Mouse (Mus musculus): ENCODE results near the gene Inafm1. TPM values are rescaled to one million over a fixed set of nuclear protein-coding genes. Genes with fewer than 3 reads are reported as not detected.
"Not testable (repeated sequence)": the region's sequence is repeated elsewhere in the genome, so short reads cannot be mapped to it uniquely, and the experiment has no call there.

Inafm1 gene
- 10 to 100 TPM; 13.7 to 15.0 TPM for total RNA-seq (2021)

DNA sequence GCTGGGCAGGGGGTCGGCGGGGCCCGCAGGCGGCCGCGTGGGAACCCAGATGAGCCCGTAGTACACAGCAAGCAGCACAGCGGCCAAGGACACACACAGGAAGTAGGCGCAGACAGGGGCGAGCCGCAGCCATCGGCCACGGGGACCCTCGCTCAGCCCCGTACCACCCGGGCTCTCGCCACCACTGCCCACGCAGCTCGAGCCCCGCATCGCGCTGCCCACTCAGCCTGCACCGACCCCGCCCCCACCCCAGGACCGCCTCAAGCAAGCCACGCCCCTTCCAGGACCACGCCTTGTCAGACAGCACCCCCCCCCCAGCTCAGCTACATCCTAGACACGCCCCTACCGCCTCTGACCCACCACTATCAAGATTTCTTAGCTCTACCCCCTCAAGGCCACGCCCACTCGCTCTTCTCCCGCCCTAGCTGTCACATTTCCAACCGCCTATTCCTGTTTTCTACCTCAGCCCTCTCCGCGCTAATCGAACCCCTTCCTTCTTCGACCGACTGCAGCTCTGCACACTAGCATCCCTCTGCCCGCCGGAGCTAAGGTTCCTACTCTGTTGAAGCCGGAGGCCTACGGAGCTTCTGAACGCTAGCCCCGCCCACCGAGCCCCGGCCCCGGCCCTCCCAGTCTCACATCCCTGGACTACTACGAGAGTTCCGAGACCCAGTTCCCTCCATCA lies at the start of gene Inafm1:
Gene Inafm1, minus strand, starts transcription at position 537 of the 685 bp plus-strand sequence.
- peak; percentile 76 for DNase-seq (ENCODE audit: low spot score)
- intact Hi-C loops (cut with DNase I), result loop anchor here (10.0 kb wide), 1 partner anchor 328 kb away; the partner anchor contains the start of gene Nop53

- intact Hi-C loops (cut with DNase I), result no loop called here
Observed at GRCm38 (mm10) chr7:16320479-16320878, 47.1 kb upstream of the Inafm1 start.

GRCm38 (mm10) chr7:16319216-16319615 lies 45.8 kb upstream of the Inafm1 start:
- DNase-seq (ENCODE audit: low spot score), result no peak
- intact Hi-C loops (cut with DNase I), result no loop called here

More at GRCm38 (mm10) chr7:16320479-16320878, 47.1 kb upstream of the Inafm1 start:
- no peak for DNase-seq (ENCODE audit: low spot score)

DNA sequence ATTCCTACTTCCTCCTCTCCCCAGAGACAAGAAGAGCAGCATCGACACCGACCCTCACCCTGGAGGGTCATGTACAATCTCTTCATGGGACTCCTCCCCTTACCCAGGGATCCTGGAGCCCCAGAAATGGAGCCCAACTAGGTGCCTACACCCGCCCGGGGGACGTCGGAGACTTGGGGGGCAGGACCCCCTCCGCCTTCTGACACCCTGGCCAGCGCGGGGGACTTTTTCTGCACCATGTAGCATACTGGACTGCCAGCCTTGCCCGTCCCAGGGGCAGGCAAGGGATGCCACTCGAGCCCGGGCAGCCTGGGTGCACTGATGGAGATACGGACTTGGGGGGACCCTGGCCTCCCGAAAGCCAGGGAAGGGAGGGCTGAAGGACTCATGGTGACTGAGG lies 43.7 kb upstream of the Inafm1 start:
- DNase-seq (ENCODE audit: low spot score), result no peak
- intact Hi-C loops (cut with DNase I), result no loop called here

GRCm38 (mm10) chr7:16315222-16315759 lies 41.9 kb upstream of the Inafm1 start:
- DNase-seq (ENCODE audit: low spot score), result no peak
- intact Hi-C loops (cut with DNase I), result no loop called here

GRCm38 (mm10) chr7:16314221-16314775 lies 40.9 kb upstream of the Inafm1 start:
- DNase-seq (ENCODE audit: low spot score), result no peak
- intact Hi-C loops (cut with DNase I), result no loop called here

DNA sequence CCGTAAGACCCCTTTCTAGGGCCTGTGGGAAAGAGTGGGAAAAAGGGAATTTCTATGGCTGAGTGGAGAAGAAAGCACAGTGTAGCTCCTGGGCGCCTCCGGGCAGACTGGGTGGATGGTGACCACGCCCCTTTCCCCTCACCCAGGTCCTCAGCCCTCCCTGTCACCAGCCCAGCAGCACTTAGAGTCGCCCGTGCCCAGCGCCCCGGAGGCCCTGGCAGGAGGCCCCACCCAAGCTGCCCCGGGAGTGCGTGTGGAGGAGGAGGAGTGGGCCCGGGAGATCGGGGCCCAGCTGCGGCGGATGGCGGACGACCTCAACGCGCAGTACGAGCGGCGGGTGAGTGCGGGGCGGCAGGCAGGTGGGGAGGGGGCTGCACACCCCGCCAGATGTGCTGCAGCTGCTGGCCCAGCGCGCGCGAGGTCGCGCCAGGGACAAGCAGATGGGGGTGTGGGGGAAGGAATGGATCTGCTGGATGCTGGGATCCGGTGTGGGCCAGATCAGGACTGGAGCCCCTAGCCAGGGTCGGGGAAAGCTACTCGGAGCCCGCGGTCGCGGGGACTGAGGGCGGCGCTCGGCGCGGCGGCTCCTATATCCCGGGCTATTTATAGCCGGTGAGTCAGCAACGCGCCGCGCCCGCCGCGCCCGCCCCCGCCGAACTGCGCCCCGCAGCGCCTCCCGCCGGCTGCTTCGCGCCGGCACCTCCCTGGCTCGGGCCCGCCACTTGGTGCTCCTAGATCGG lies 40.2 kb upstream of the Inafm1 start:
- DNase-seq (ENCODE audit: low spot score), result peak; percentile 81
- intact Hi-C loops (cut with DNase I), result no loop called here

DNA sequence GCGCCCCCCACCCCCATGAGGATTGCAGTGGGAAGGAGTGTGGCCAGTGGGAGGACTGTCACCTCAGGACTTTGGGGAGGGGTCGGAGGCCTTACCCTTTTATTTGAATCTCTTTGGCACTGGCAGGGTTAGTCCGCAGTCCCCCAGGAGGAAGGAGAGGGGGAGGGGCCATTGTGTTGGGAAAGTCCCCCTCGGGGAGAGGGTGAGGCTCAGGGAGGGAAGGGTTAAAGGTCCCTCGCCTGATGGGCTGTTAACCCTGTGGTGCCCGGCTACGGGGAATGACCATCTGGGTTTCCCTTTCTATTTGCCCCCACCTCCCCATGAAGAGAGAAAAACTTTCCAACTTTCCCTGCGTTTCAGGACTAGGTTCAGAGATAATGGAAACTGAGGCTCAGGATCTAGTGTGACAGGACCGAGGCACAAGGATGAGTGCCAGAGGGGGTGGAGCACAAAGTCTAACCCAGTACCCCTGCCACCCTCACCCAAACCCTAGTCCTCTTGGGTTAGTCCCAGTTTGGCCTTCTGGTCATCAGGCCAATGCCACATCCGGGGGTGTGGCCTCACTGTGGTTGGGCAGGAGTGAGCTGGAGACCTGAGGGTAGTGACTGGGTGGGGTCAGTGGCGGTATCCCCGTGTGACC lies 39.4 kb upstream of the Inafm1 start:
- peak; percentile 72 for DNase-seq (ENCODE audit: low spot score)
- intact Hi-C loops (cut with DNase I), result no loop called here

- peak; percentile 53 for DNase-seq (ENCODE audit: low spot score)
- intact Hi-C loops (cut with DNase I), result no loop called here
Observed at GRCm38 (mm10) chr7:16312011-16312671, 38.7 kb upstream of the Inafm1 start.

DNA sequence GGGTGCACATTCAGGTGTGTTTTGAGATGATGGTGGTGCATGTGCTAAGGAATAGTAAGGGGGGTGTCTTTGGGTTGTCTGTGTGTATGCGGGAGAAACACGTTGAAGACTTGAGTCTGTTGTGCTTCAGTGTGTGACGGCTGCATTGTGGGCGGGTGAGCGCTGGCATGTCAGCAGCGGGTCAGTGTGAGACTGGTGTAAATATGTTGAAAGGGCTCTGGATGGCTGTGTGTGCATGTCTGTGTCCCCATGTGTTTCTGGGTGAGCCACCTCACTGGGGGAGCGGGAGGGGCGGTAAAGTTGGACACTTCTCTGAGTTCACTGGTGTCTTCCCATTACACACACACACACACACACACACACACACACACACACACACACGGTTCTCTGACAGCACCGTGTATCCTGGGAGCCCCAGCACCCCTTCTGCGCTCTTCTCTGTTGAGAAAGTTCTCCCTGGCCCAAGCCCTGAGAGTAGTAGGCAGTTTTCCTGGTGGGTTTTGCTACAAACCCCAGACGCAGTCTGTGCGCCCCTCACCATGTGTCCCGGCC lies 38.1 kb upstream of the Inafm1 start:
- DNase-seq (ENCODE audit: low spot score), result peak; percentile 29
- intact Hi-C loops (cut with DNase I), result loop anchor here (2.0 kb wide), 1 partner anchor 15 kb away; no protein-coding TSS in a partner anchor

- intact Hi-C loops (cut with DNase I), result loop anchor here (2.0 kb wide), 1 partner anchor 14 kb away; no protein-coding TSS in a partner anchor
- DNase-seq (ENCODE audit: low spot score), result no peak
Observed at GRCm38 (mm10) chr7:16310521-16311452, 37.4 kb upstream of the Inafm1 start.

DNA sequence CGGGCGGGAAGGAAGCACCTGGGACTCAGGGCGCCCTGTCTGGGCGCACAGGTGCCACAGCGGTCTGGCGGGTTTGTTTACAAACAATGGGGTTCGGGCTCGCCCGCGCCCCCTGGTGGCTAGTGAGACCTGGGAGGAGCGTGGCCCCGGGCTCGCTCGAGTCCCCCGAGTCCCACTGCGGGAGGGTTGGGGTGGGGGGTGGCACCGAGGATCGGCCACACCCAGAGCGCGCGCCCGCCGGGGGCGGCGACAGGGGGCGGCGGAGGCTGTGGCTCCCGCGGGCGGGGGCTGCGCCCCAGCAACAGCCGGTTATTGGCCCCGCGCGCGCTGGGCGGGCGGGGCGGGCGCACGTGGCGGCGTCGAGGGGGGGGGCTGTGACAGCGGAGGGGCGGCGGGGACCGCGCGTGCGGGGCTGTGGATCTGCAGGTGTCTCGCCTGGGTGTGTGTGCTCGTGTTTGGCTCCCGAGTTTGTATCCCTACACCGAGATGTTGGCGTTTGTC lies 36.7 kb upstream of the Inafm1 start:
- DNase-seq (ENCODE audit: low spot score), result peak; percentile 79
- intact Hi-C loops (cut with DNase I), result loop anchor here (2.0 kb wide), 1 partner anchor 13 kb away; no protein-coding TSS in a partner anchor

- intact Hi-C loops (cut with DNase I), result loop anchor here (2.0 kb wide), 1 partner anchor 13 kb away; no protein-coding TSS in a partner anchor
- DNase-seq (ENCODE audit: low spot score), result peak; percentile 88
Observed at GRCm38 (mm10) chr7:16309318-16310019, 36.1 kb upstream of the Inafm1 start.

GRCm38 (mm10) chr7:16308555-16309317 lies 35.3 kb upstream of the Inafm1 start:
- intact Hi-C loops (cut with DNase I), result no loop called here

GRCm38 (mm10) chr7:16308093-16308492 lies 34.7 kb upstream of the Inafm1 start, which contains the start of gene Bbc3:
Gene Bbc3, plus strand, starts transcription at chr7:16308393.
- DNase-seq (ENCODE audit: low spot score); intact Hi-C loops (cut with DNase I): not testable (repeated sequence)

More at GRCm38 (mm10) chr7:16308555-16309317, 35.3 kb upstream of the Inafm1 start:
- no peak for DNase-seq (ENCODE audit: low spot score)

DNA sequence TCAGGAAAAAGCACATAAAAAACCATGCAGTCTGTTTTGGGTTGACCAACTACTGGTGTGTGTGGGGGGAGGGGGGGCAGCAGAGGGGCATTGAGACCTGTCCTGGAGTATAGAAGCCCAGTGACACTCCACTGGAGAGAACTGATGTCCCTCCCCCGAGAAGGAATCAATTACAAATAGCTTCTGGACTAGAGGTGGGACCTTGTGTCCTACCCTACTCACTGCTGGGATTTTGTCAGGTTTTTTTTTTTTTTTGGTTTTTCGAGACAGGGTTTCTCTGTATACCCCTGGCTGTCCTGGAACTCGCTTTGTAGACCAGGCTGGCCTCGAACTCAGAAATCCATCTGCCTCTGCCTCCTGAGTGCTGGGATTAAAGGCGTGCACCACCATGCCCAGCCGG lies 33.7 kb upstream of the Inafm1 start:
- DNase-seq (ENCODE audit: low spot score); intact Hi-C loops (cut with DNase I): not testable (repeated sequence)
